Mouse (Mus musculus): ENCODE results near the gene Xpnpep1. TPM values are rescaled to one million over a fixed set of nuclear protein-coding genes. Genes with fewer than 3 reads are reported as not detected.

Xpnpep1 gene
- polyA plus RNA-seq, 1 experiment = 52.9 TPM

DNA sequence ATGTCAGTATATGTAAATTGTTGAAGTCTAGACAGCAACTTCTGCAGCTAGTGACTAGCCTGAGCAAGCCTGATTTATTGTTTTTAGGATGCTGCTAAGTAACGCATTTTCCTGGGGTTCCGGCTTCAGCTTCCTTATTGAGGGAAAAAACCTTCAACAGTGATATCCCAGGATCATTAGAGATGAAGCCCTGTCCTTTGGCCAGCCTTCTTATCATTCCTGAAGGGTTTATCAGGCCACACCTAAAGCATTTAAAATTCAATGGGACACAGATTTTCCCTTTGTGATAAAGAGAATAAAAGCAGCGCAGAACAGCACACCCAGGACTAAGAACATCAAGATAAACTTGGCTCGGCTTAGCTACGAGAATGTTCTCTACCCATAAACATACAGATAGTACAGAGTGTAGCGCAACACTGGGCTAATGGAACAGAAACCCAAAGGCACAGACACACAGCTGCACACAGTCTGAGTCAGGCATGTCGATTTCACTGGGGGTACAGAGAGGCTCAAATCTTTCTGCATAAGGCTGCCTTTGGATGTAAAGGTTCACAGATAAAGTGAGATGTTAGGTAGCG lies 17.9 kb downstream of the Xpnpep1 start:
- Histone ChIP-seq H3K4me3 (ENCODE audit: insufficient read depth, low read length) (no peak overlapping the region), H3K27ac (ENCODE audit: insufficient read depth, low read length) (no peak overlapping the region), H3K4me1 (ENCODE audit: control insufficient read depth, insufficient read depth, low read length) (no peaks in the 10 kb centered on the region)
- TF ChIP-seq CTCF (IDR thresholded peaks at IDR 0.05; ENCODE audit: extremely low read depth, insufficient read depth, low read length) = no peak
- TF ChIP-seq POLR2A (IDR thresholded peaks at IDR 0.05; ENCODE audit: extremely low read depth, insufficient read depth, low read length) = no peak

DNA sequence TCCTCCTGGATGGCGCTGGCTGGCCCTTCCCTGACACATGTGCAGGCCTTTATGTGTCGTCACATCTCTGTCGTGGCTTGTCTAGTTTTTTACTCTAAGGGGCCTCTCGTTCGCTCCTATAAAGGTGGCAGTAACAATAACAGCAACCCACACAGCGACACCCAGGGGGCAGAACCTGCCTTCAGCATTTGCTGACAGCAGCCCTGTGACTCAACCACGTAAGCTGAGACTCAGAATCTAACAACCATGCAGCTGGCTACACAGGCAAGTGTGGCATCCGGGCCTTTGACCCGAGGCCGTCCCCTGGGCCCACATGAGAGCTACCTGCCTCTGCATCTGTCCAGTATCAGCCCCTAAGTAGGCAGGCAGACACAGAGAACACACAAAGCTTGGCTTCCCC lies 18.5 kb downstream of the Xpnpep1 start:
- no peak for TF ChIP-seq POLR2A (IDR thresholded peaks at IDR 0.05; ENCODE audit: extremely low read depth, insufficient read depth, low read length)
- TF ChIP-seq CTCF (IDR thresholded peaks at IDR 0.05; ENCODE audit: extremely low read depth, insufficient read depth, low read length) = no peak
- Histone ChIP-seq H3K4me1 (ENCODE audit: control insufficient read depth, insufficient read depth, low read length) (no peaks in the 10 kb centered on the region), H3K4me3 (ENCODE audit: insufficient read depth, low read length) (no peak overlapping the region), H3K27ac (ENCODE audit: insufficient read depth, low read length) (no peak overlapping the region)

DNA sequence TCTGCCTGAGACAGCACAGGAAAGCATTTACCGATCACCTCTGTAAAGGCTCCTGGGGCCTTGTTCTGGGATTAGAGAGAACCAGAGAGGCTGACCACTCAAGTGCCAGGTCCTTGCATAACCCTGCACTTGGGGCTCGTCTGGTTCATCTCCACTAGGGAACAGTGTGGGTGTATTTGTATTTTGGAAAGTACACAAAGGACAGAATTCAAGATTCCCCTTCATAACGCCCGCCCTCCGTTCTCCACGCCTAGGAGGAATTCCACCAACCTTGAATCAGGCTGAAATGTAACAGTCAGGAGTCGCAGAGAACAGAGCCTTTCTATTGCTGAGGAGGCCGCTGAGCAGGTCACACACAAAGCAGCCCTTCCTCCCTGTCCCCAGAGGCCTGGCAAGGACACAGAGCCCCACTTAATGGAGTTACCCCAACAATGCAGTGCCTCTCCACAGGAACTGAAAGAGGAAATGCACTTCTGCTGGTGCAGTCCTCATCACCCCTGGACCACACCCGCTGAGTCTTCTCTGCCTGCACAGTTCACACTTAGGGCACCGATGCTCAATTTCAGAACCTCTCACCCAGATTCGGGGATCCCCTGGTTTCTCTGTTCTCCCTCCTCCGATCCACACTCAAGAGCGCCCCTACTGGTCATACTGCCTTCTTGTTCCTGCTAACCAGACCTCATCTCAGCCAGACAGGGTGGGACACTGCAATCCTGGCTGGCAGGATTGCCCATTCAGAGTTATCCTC lies 20.1 kb downstream of the Xpnpep1 start:
- H3K27ac ChIP-seq (ENCODE audit: insufficient read depth, low read length) = peak overlapping the region; percentile 26; the same call in 1 of the 2 replicates
- H3K4me1 ChIP-seq (ENCODE audit: control insufficient read depth, insufficient read depth, low read length) = no peaks in the 10 kb centered on the region
- peak; percentile 67 for TF ChIP-seq CTCF (IDR thresholded peaks at IDR 0.05; ENCODE audit: extremely low read depth, insufficient read depth, low read length)
- no peak for TF ChIP-seq POLR2A (IDR thresholded peaks at IDR 0.05; ENCODE audit: extremely low read depth, insufficient read depth, low read length)
- H3K4me3 ChIP-seq (ENCODE audit: insufficient read depth, low read length) = no peak overlapping the region

DNA sequence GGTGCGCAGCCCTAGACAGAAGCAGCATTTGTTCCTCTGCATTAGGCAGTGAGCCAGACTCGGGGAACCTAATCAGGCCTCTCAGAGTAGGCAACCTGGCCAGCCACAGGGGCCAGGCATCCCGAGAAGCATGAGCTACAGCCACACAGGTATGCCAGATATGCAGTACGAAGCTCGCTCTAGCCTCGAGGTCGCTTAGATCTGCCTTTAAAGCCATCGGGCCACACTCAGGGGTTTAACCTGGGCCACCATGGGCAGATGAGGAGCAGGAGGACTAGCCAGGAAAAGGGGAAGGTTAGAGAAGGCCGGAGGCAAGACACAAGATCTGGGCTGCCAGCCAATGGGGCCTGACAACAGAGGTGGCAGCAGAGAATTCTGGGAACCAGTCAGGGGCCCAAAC lies 22.1 kb downstream of the Xpnpep1 start:
- no peak overlapping the region for H3K27ac ChIP-seq (ENCODE audit: insufficient read depth, low read length)
- TF ChIP-seq POLR2A (IDR thresholded peaks at IDR 0.05; ENCODE audit: extremely low read depth, insufficient read depth, low read length) = no peak
- H3K4me3 ChIP-seq (ENCODE audit: insufficient read depth, low read length) = no peak overlapping the region
- no peaks in the 10 kb centered on the region for H3K4me1 ChIP-seq (ENCODE audit: control insufficient read depth, insufficient read depth, low read length)

DNA sequence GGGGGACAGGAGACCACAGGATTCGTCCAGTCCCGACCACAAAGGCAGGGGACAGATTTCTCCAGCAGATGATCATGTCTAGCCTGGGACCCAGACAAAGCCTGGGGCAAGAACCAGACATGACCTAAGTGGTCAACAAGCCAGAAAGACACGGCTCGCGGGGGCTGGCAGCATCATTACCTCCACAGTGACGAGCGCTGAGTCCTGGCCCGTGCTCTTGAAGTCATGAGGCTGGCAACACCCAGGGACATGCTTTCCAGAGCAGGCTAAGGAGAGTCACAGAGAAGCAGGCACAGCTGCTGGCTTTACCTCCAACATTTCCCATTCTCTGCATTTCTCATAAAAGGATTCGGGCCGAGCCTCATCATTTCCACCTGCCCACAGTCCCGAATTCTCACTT lies 22.8 kb downstream of the Xpnpep1 start:
- TF ChIP-seq CTCF (IDR thresholded peaks at IDR 0.05; ENCODE audit: extremely low read depth, insufficient read depth, low read length) (no peak), POLR2A (IDR thresholded peaks at IDR 0.05; ENCODE audit: extremely low read depth, insufficient read depth, low read length) (no peak)
- no peaks in the 10 kb centered on the region for H3K4me1 ChIP-seq (ENCODE audit: control insufficient read depth, insufficient read depth, low read length)
- H3K4me3 ChIP-seq (ENCODE audit: insufficient read depth, low read length) = no peak overlapping the region
- no peak overlapping the region for H3K27ac ChIP-seq (ENCODE audit: insufficient read depth, low read length)

DNA sequence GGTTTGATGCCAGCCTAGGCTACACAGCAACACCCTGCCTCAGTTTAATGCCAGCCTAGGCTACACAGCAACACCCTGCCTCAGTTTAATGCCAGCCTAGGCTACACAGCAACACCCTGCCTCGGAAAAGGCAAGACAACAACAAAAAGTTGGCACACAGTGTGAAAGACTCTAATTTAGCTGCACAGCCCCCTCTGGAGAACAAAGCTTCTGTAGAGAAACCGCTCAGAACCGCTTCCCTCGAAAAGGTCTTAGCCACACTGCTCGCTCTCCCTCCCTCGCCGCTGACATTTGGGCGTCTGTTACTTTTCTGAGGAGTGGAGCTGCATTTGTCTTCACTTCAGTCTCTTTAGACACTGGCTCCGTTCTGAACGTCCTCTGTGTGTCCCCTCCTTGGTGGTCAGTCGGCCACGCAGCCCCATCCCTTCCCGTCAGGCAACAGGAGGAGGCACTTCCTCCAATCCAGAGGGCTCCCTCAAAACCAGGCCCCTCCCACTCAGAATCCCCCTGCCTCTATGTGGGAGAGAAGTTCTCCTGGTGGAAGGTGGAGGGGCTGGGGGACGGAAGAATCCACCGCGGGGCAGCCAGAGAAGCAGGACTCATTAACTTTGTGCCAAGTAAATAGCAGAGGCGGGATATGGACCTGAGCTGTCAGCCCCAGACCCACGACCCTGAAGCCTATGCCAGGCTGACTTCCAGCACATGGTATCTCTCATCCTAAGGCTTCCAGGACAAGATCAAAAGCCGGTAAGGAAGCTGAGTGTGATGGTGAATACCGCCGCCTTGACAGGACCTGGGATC lies 24.9 kb downstream of the Xpnpep1 start:
- Histone ChIP-seq H3K27ac (ENCODE audit: insufficient read depth, low read length) (peak overlapping the region; percentile 46; the same call in 1 of the 2 replicates), H3K4me1 (ENCODE audit: control insufficient read depth, insufficient read depth, low read length) (no peaks in the 10 kb centered on the region), H3K4me3 (ENCODE audit: insufficient read depth, low read length) (no peak overlapping the region)
- TF ChIP-seq POLR2A (IDR thresholded peaks at IDR 0.05; ENCODE audit: extremely low read depth, insufficient read depth, low read length) (no peak), CTCF (IDR thresholded peaks at IDR 0.05; ENCODE audit: extremely low read depth, insufficient read depth, low read length) (no peak)

DNA sequence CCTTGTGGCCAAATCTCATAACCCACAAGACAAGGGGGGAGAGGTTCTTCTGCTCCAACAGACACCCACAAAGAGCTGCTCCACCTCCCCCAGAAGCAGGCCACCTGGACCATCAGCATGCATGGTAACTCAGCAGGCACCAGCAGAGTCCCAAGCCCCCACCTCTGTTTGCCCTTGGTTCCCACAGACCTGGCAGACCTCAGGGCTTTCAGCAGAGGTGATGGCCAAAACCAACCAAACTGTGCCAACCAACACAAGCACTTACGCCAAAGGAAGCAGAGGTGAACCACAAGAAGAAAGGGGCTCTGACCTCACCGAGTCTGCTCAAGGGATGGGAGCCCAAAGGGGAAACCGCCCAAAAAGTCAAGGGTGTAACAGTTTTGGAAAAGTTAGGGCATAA lies 26.3 kb downstream of the Xpnpep1 start:
- Histone ChIP-seq H3K27ac (ENCODE audit: insufficient read depth, low read length) (no peak overlapping the region), H3K4me3 (ENCODE audit: insufficient read depth, low read length) (no peak overlapping the region), H3K4me1 (ENCODE audit: control insufficient read depth, insufficient read depth, low read length) (no peaks in the 10 kb centered on the region)
- TF ChIP-seq POLR2A (IDR thresholded peaks at IDR 0.05; ENCODE audit: extremely low read depth, insufficient read depth, low read length) (no peak), CTCF (IDR thresholded peaks at IDR 0.05; ENCODE audit: extremely low read depth, insufficient read depth, low read length) (no peak)

DNA sequence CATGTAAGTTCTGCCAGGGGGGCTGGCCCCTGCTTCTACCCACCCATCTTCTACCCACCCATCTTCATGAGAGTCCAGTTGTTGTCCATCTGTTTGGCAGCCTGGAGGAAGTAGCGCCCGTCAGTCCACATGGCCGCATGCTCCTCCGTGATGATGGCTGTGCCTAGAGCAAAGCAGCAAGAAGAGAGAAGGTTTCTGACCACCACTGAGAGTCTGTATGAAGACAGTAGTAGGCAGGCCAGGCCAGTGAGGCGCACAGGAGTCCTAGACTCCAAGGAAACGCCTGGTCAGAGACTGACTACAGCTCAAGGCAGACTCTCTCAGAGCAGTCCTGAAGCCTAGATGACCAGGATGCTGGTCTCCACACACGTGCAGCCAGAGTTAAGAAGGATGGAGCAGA lies 26.7 kb downstream of the Xpnpep1 start:
- Histone ChIP-seq H3K4me1 (ENCODE audit: control insufficient read depth, insufficient read depth, low read length) (no peaks in the 10 kb centered on the region), H3K27ac (ENCODE audit: insufficient read depth, low read length) (no peak overlapping the region)
- no peak for TF ChIP-seq POLR2A (IDR thresholded peaks at IDR 0.05; ENCODE audit: extremely low read depth, insufficient read depth, low read length)
- no peak for TF ChIP-seq CTCF (IDR thresholded peaks at IDR 0.05; ENCODE audit: extremely low read depth, insufficient read depth, low read length)

DNA sequence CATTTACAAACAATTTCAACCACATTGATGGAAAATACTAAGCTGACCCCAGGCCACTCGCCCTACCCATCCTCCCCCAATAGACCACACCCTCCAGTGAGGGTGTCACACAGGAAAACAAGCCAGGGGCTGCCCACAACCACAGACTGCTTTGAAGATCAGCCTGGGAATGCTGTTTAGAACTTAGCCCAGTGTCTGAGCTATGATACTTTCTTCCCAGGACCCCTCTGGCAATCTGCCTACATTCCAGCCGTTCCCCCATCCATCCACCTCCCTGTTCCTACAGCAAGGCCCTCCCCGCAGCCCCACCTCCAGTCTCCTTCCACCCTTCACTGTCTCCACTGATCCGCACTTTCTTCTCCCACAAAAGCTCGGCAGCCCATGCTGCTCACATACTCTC lies 29.1 kb downstream of the Xpnpep1 start:
- TF ChIP-seq CTCF (IDR thresholded peaks at IDR 0.05; ENCODE audit: extremely low read depth, insufficient read depth, low read length) (no peak), POLR2A (IDR thresholded peaks at IDR 0.05; ENCODE audit: extremely low read depth, insufficient read depth, low read length) (no peak)
- no peak overlapping the region for H3K27ac ChIP-seq (ENCODE audit: insufficient read depth, low read length)
- no peaks in the 10 kb centered on the region for H3K4me1 ChIP-seq (ENCODE audit: control insufficient read depth, insufficient read depth, low read length)
- no peak overlapping the region for H3K4me3 ChIP-seq (ENCODE audit: insufficient read depth, low read length)

More for the DNA sequence above, 26.7 kb downstream of the Xpnpep1 start:
- no peak overlapping the region for H3K4me3 ChIP-seq (ENCODE audit: insufficient read depth, low read length)
